Mouse (Mus musculus): ENCODE results near the gene Nmd3. TPM values are rescaled to one million over a fixed set of nuclear protein-coding genes. Genes with fewer than 3 reads are reported as not detected.

Nmd3 gene
- polyA plus RNA-seq, 1 experiment from 2014 or later = 124 TPM

DNA sequence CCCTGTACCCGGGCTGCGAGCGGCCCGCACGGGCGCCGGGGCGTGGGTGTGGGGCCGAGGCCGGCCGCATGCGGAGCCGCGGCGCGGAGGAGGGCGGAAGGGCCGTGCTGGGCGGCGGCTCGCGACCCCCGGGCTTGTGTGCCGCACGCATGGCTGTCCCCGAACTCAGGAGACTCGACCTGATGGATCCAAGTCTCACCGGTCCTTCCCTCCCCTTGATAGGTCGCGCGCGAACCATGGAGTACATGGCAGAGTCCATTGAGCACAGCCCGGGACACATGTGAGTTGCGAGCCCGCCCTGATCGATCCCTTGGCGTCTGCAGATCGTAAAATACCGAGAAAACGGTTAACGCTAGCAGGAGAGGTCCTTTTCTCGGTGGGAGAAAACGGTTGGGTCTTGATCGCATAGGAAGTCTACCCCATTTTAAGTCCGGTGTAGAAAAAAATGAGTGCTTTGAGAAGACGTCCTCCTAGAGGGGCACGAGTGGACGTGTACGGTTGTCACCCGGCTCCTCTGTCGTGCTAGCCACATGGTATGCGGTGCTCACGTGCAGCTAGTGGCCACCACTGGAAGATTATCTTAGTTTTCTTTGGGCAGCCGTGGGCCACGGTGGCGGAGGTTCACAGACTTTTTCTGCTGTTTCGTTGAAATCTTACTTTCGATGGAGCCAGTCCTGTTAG lies 542 bp downstream of the Nmd3 start:
- peak; percentile 70 for ATAC-seq (ENCODE audit: insufficient number of reproducible peaks, low FRiP score, low TSS enrichment, low read depth)
- peak overlapping the region; percentile 82 for H3K9ac ChIP-seq
- no peaks in the 10 kb centered on the region for H3K9me3 ChIP-seq
- H3K4me1 ChIP-seq = peaks cover 9% of the 10 kb centered on the region
- peak overlapping the region; percentile 99 for H3K4me3 ChIP-seq
- peak overlapping the region; percentile 69 for H3K4me2 ChIP-seq
- WGBS = under 1% methylated on average over 58 of the region's 58 CpGs
- H3K36me3 ChIP-seq = peaks cover 6% of the 10 kb centered on the region; the same call in 1 of the 2 replicates
- H3K27ac ChIP-seq = peak overlapping the region; percentile 91
- no peaks in the 10 kb centered on the region for H3K27me3 ChIP-seq

- Histone ChIP-seq H3K27me3 (no peaks in the 10 kb centered on the region), H3K27ac (no peak overlapping the region), H3K9ac (no peak overlapping the region), H3K9me3 (no peaks in the 10 kb centered on the region), H3K4me1 (peaks cover 9% of the 10 kb centered on the region), H3K4me3 (peak overlapping the region; percentile 99), H3K36me3 (peaks cover 6% of the 10 kb centered on the region; the same call in 1 of the 2 replicates), H3K4me2 (peak overlapping the region; percentile 69)
- 40% methylated on average over 7 of the region's 7 CpGs for WGBS
- no peak for ATAC-seq (ENCODE audit: insufficient number of reproducible peaks, low FRiP score, low TSS enrichment, low read depth)
Observed at GRCm38 (mm10) chr3:69723161-69723560, 1.4 kb downstream of the Nmd3 start.

DNA sequence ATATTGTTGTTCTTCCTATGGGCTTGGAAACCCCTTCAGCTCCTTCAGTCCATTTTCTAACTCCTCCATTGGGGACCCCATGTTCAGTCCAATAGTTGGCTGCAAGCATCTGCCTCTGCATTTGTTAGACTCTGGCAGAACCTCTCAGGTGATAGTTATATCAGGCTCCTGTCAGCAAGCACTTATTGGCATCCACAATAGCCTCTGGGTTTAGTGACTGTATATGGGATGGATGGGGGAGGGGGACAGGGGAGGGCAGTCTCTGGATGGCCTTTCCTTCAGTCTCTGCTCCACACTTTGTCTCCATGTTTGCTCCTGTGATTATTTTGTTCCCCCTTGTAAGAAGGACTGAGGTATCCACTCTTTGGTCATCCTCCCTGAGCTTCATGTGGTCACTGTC lies 9.1 kb downstream of the Nmd3 start:
- Histone ChIP-seq H3K36me3 (peaks cover 51% of the 10 kb centered on the region), H3K9me3 (no peaks in the 10 kb centered on the region), H3K27me3 (no peaks in the 10 kb centered on the region), H3K27ac (no peak overlapping the region), H3K4me1 (no peaks in the 10 kb centered on the region), H3K4me3 (no peak overlapping the region), H3K4me2 (no peak overlapping the region), H3K9ac (no peak overlapping the region)
- ATAC-seq (ENCODE audit: insufficient number of reproducible peaks, low FRiP score, low TSS enrichment, low read depth) = no peak

- WGBS = 84% methylated on average over 2 of the region's 2 CpGs
- no peak for ATAC-seq (ENCODE audit: insufficient number of reproducible peaks, low FRiP score, low TSS enrichment, low read depth)
- peaks cover 50% of the 10 kb centered on the region for H3K36me3 ChIP-seq
Observed at GRCm38 (mm10) chr3:69733939-69734338, 12.2 kb downstream of the Nmd3 start.

GRCm38 (mm10) chr3:69755192-69755591 lies 33.4 kb downstream of the Nmd3 start:
- 75% methylated on average over 3 of the region's 3 CpGs for WGBS
- no peaks in the 10 kb centered on the region for H3K27me3 ChIP-seq
- H3K4me1 ChIP-seq = no peaks in the 10 kb centered on the region
- no peaks in the 10 kb centered on the region for H3K9me3 ChIP-seq
- H3K9ac ChIP-seq = no peak overlapping the region
- no peak overlapping the region for H3K27ac ChIP-seq
- H3K4me2 ChIP-seq = no peak overlapping the region
- no peak for ATAC-seq (ENCODE audit: insufficient number of reproducible peaks, low FRiP score, low TSS enrichment, low read depth)
- H3K36me3 ChIP-seq = peaks cover 46% of the 10 kb centered on the region
- no peak overlapping the region for H3K4me3 ChIP-seq

More at GRCm38 (mm10) chr3:69733939-69734338, 12.2 kb downstream of the Nmd3 start:
- Histone ChIP-seq H3K4me1 (no peaks in the 10 kb centered on the region), H3K4me3 (no peak overlapping the region), H3K9ac (no peak overlapping the region), H3K27ac (no peak overlapping the region), H3K4me2 (no peak overlapping the region), H3K9me3 (no peaks in the 10 kb centered on the region), H3K27me3 (no peaks in the 10 kb centered on the region)

DNA sequence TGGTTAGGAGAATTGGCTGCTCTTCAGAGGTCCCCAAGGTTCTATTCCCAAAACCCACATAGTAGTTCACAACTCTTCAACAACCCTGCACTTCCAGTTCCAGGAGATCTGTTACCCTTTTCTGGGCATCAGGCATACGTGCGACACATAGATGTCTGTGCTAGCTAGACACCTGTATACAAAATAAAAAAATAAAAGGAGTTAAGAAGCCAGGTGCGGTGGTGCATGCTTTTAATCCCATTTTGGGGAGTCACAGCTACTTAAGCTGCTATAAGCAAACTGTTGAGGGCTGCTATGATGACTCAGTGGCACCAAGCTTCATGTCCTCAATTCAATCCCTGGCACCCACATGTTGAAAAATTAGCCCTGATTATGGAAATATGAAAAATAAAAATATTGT lies 34.2 kb downstream of the Nmd3 start:
- no peak for ATAC-seq (ENCODE audit: insufficient number of reproducible peaks, low FRiP score, low TSS enrichment, low read depth)
- Histone ChIP-seq H3K27me3 (no peaks in the 10 kb centered on the region), H3K9ac (no peak overlapping the region), H3K9me3 (no peaks in the 10 kb centered on the region), H3K27ac (no peak overlapping the region), H3K4me2 (no peak overlapping the region), H3K36me3 (peaks cover 39% of the 10 kb centered on the region), H3K4me3 (no peak overlapping the region), H3K4me1 (no peaks in the 10 kb centered on the region)
- 87% methylated on average over 3 of the region's 3 CpGs for WGBS

DNA sequence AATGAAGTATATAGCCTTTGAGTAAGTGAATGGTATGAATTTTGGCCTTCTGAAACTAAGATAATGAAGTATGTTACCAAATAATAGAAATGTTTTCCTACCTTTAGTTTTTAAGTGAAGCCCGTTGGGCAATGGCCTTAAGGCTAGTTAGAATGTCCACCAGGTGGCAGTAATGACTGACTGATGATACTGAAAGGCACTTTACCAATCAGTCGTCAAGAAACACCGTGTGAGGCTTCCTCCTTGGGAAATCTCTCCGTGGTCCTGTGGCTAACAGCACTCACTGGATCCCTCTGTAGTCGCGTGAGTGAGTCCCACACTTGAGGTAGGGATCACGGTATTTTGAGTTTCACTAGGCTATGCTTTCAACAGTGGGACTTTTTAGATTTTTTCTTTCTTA lies 34.7 kb downstream of the Nmd3 start:
- Histone ChIP-seq H3K4me2 (no peak overlapping the region), H3K36me3 (peaks cover 35% of the 10 kb centered on the region), H3K9ac (no peak overlapping the region), H3K27me3 (no peaks in the 10 kb centered on the region), H3K4me1 (no peaks in the 10 kb centered on the region), H3K9me3 (no peaks in the 10 kb centered on the region), H3K27ac (no peak overlapping the region), H3K4me3 (no peak overlapping the region)
- WGBS = 25% methylated on average over 7 of the region's 7 CpGs
- no peak for ATAC-seq (ENCODE audit: insufficient number of reproducible peaks, low FRiP score, low TSS enrichment, low read depth)

DNA sequence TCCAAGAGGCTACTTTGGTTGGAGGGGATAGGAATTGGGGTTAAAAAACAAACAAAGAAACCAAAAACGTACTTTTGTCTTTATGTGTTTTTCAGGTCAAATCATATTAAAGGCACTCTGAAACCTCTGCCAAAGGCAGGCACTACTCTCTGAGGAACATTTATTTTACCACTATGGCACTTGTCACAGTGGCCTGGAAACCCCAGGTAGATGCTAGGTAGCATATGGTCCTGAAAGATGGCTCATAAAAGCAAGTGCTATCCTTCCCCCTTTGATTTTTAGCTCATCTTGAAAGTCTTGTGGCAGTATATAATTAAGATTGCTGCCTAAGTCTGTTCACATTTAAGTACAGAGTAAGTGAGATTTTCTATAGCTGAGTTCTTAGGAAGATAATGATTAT lies 35.7 kb downstream of the Nmd3 start:
- ATAC-seq (ENCODE audit: insufficient number of reproducible peaks, low FRiP score, low TSS enrichment, low read depth) = no peak
- Histone ChIP-seq H3K4me2 (no peak overlapping the region), H3K9me3 (no peaks in the 10 kb centered on the region), H3K27me3 (no peaks in the 10 kb centered on the region), H3K4me3 (no peak overlapping the region), H3K36me3 (peaks cover 38% of the 10 kb centered on the region), H3K9ac (no peak overlapping the region), H3K4me1 (no peaks in the 10 kb centered on the region), H3K27ac (no peak overlapping the region)
- WGBS = 82% methylated on average over 1 of the region's 1 CpGs

GRCm38 (mm10) chr3:69760081-69760480 lies 38.3 kb downstream of the Nmd3 start:
- H3K4me3 ChIP-seq = no peak overlapping the region
- no peaks in the 10 kb centered on the region for H3K27me3 ChIP-seq
- H3K9me3 ChIP-seq = no peaks in the 10 kb centered on the region
- peaks cover 29% of the 10 kb centered on the region for H3K36me3 ChIP-seq
- H3K27ac ChIP-seq = no peak overlapping the region
- 89% methylated on average over 6 of the region's 6 CpGs for WGBS
- no peaks in the 10 kb centered on the region for H3K4me1 ChIP-seq
- H3K4me2 ChIP-seq = no peak overlapping the region
- H3K9ac ChIP-seq = no peak overlapping the region
- no peak for ATAC-seq (ENCODE audit: insufficient number of reproducible peaks, low FRiP score, low TSS enrichment, low read depth)

GRCm38 (mm10) chr3:69761195-69761594 lies 39.4 kb downstream of the Nmd3 start:
- no peaks in the 10 kb centered on the region for H3K4me1 ChIP-seq
- H3K4me2 ChIP-seq = no peak overlapping the region
- no peaks in the 10 kb centered on the region for H3K9me3 ChIP-seq
- H3K27me3 ChIP-seq = no peaks in the 10 kb centered on the region
- no peak overlapping the region for H3K4me3 ChIP-seq
- no peak overlapping the region for H3K27ac ChIP-seq
- H3K9ac ChIP-seq = no peak overlapping the region
- H3K36me3 ChIP-seq = peaks cover 33% of the 10 kb centered on the region
- 74% methylated on average over 4 of the region's 4 CpGs for WGBS
- ATAC-seq (ENCODE audit: insufficient number of reproducible peaks, low FRiP score, low TSS enrichment, low read depth) = no peak

DNA sequence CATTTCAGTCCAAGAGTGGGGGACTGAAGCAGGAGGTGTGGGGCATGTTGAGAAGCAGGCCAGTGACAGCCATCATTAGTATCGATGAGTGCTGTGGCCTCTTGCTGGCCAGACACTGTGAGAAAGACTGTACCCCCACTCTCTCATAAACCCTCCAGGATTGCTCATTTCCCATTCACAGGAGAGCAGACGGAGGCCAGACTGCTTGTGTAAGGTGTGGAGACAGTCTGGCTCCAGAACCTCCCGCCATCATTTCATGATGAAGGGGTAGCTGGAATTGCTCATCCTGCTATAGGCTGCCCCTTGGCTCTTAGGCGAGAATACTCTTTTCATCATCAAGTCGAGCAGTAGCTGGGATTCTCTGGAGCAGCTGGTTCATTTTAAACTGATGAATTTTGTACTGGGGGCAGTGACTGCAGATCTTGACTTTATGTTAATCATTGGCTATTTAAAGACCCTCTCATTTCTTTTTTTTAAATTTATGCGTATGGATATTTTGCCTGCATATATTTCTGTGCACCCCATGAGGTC lies 41.1 kb downstream of the Nmd3 start:
- Histone ChIP-seq H3K4me1 (no peaks in the 10 kb centered on the region), H3K9ac (no peak overlapping the region), H3K4me3 (no peak overlapping the region), H3K4me2 (no peak overlapping the region), H3K27ac (no peak overlapping the region), H3K36me3 (peaks cover 32% of the 10 kb centered on the region), H3K27me3 (no peaks in the 10 kb centered on the region), H3K9me3 (no peaks in the 10 kb centered on the region)
- no peak for ATAC-seq (ENCODE audit: insufficient number of reproducible peaks, low FRiP score, low TSS enrichment, low read depth)
- WGBS = 68% methylated on average over 6 of the region's 6 CpGs

GRCm38 (mm10) chr3:69763630-69764565 lies 42.1 kb downstream of the Nmd3 start:
- 87% methylated on average over 21 of the region's 21 CpGs for WGBS
- Histone ChIP-seq H3K4me2 (no peak overlapping the region), H3K27ac (no peak overlapping the region), H3K9ac (no peak overlapping the region), H3K4me3 (no peak overlapping the region), H3K4me1 (no peaks in the 10 kb centered on the region), H3K27me3 (no peaks in the 10 kb centered on the region), H3K9me3 (no peaks in the 10 kb centered on the region), H3K36me3 (peaks cover 24% of the 10 kb centered on the region)
- ATAC-seq (ENCODE audit: insufficient number of reproducible peaks, low FRiP score, low TSS enrichment, low read depth) = no peak
